Mouse (Mus musculus): Measurements from ENCODE around the gene Ralb.

GRCm38 (mm10) chr1:119510857-119511256 lies 6.3 kb upstream of the Ralb start:
- TF ChIP-seq CTCF (IDR thresholded peaks at IDR 0.05) (no peak), EP300 (IDR thresholded peaks at IDR 0.05) (no peak)
